8 mouse cellular contexts compared by ENCODE assay signal in genomic region chrX:151802956-151803776, GRCm38 (mm10). TPM values are rescaled to one million over a fixed set of nuclear protein-coding genes. Genes with fewer than 3 reads are reported as not detected.
DNase-seq lines count a peak whose midpoint lies in the region; ATAC-seq lines count a peak whose summit lies in the region.

No protein-coding gene starts in this region.

- ATAC-seq in inflammation-experienced regulatory T-cells, adult 6 months = peak; percentile 84
- peak; percentile 86 for ATAC-seq in megakaryocyte-erythroid progenitor cell, adult 5-6 weeks (replicated peaks; ENCODE audit: low FRiP score, low TSS enrichment, poor library complexity, severe bottlenecking)

- DNase-seq in adrenal gland, adult (ENCODE audit: inconsistent age in 2 of 2, low spot score in 1 of 2) = peak; percentile 95 to 97
- DNase-seq in embryo, embryonic 10.5 days (ENCODE audit: low spot score) = peak; percentile 97
- DNase-seq in gastrocnemius, postnatal 14 days = peak; percentile 92
- DNase-seq in left cerebral cortex, postnatal 10 days (ENCODE audit: extremely low spot score in 1 of 2, low spot score in 2 of 2) = peak; percentile 95 to 96
- DNase-seq in right cerebral cortex, postnatal 25 days = peak; percentile 91
- peak; percentile 91 to 92 for DNase-seq in urinary bladder, postnatal 4 days (ENCODE audit: low spot score in 2 of 2)

- intact Hi-C loops in gastrocnemius, postnatal 14 days (cut with DNase I; ENCODE audit: low total_unique reads) = no loop called here
- intact Hi-C loops in left cerebral cortex, postnatal 10 days (cut with DNase I) = no loop called here

RNA-seq across cellular contexts. Expression of gene Huwe1, which starts 2.6 kb away (rescaled TPM):
- 100 to 1,000 TPM in 1 of 2 experiments, 10 to 100 TPM in 1; 92.3 to 105 TPM for total RNA-seq in gastrocnemius, postnatal 14 days (2021)
- 10 to 100 TPM; 32.7 to 68.5 (median 67.2) TPM for polyA plus RNA-seq in inflammation-experienced regulatory T-cells, adult 6 months (2017; shearing (Covaris generic))
- total RNA-seq in left cerebral cortex, postnatal 10 days (2021) = 100 to 1,000 TPM; 276 to 284 TPM
- total RNA-seq in megakaryocyte-erythroid progenitor cell, adult 5-6 weeks (2014; fragmentation: Nextera tagmentation) = 211 and 269 TPM in 2 replicates
- 136 and 162 TPM in 2 replicates for total RNA-seq in megakaryocyte-erythroid progenitor cell, adult 5-6 weeks (2017)

Comparison
In these comparisons a context has a peak if more than half of its experiments do, and no peak if none do; other contexts are left out.
1. Peak in every context shown above with its lines: DNase-seq and ATAC-seq.